Mouse (Mus musculus): ENCODE measurements at regions not wholly inside any gene's neighbourhood (a gene's known extent, or its start where the extent isn't known, plus 50 kb on each side); places are given as distances from the start of the nearest gene placed in this dataset.

DNA sequence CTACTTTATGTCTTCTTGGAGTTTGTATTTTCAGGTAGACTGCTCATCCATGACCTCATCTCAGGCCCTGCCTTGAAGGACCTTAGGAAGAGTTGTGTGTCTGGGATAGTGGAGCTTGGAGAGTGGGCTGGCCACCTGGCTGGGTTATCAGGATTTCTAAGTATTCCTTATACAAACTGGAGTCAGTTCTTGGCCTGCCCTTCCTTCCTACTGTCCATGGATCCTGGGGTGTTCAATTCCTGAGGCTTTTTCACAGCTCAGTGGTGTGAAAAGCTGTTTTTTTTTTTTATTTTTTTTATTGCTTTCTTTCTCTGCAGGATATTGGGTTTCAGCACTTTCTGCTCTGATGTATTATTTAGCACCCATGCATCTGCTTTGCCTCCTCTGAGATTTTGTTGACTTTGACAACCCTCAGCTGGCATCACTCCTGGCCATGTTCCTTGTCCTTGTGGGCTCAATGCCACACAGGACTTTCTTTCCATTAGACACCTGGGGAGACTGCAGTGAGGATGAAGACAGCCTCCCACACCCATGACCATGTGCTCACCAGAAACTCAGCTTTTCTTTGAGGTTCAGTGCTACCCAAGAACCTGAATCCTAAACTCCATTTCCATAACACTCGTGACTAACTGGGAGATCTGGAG is 252.2 kb downstream of the Gm7361 start:
- TF ChIP-seq POLR2A (IDR thresholded peaks at IDR 0.05; ENCODE audit: extremely low read depth, insufficient read depth, low read length) (no peak), CTCF (IDR thresholded peaks at IDR 0.05; ENCODE audit: extremely low read depth, insufficient read depth, low read length) (no peak)
